Mouse (Mus musculus): ENCODE data around the gene Bud13. TPM values are rescaled to one million over a fixed set of nuclear protein-coding genes. Genes with fewer than 3 reads are reported as not detected.

The Bud13 gene
- polyA plus RNA-seq (2014; fragmentation: Nextera tagmentation; extraction: Ambion mirVana): 26.4 and 28.5 TPM in 2 replicates

DNA sequence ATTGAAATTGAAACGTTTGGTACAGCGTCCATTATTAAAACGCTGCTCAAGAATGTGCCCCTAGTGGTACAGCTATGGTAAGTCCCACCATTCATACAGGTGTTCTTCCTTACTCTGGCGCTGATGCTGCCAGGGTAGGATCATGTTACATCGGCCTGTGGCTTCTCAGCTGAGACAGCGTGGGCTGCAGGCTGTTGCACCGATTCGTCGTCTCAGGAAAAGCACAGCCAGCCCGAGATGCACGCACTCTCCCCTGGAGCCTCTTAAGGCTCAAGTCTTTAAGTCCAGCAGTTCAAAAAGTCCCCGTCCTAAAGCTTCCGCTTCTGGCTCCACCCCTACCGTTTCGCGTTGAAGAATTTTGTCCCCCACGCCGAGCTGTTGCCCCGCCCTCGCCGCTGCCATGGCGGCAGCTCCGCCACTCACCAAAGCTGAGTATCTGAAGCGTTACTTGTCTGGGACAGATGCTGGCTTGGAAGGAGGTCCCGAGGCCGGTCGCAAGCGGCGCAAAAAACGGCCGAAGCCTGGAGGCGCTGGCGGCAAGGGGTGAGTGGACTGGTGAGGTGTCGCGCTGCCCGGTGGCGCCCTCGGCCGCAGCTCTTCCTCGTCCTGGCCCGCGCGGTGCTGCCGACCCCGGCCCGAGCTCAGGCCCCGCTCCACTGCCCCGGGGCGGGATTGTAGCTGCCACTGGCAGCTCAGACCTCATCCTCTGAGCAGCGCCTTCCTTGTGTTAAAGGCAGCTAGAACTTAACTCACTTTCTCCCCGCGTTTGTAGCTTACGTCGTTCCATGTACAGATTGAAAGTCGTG is at the start of gene Bud13:
Gene Bud13 (plus strand): TSS at position 378 of the 806 bp plus-strand sequence.
- peak; percentile 78 for ATAC-seq (ENCODE audit: insufficient read depth, low FRiP score, low TSS enrichment)
- peak within 1 kb of the TSS; percentile 60; the same call in 1 of the 2 replicates for H3K27ac ChIP-seq (ENCODE audit: low read depth, low read length)
- peak within 1 kb of the TSS; percentile 92 for H3K4me3 ChIP-seq (ENCODE audit: low read depth, low read length)
- peaks cover 6% of the 10 kb centered on the region for H3K4me1 ChIP-seq (ENCODE audit: control insufficient read depth, insufficient read depth, low read length)
- H3K4me2 ChIP-seq (ENCODE audit: low read depth): peak within 1 kb of the TSS; percentile 76
- H3K36me3 ChIP-seq (ENCODE audit: control insufficient read depth, insufficient read depth, low read length): peaks cover 13% of the 10 kb centered on the region
- H3K9me3 ChIP-seq (ENCODE audit: control insufficient read depth, low read length): no peaks in the 10 kb centered on the region
- peak; percentile 92 for DNase-seq (ENCODE audit: low spot score)
- WGBS: under 1% methylated on average over 55 of the region's 55 CpGs
- no peaks in the 10 kb centered on the region for H3K27me3 ChIP-seq (ENCODE audit: control insufficient read depth, insufficient read depth, low read length)
- H3K9ac ChIP-seq (ENCODE audit: low read length): peak within 1 kb of the TSS; percentile 90

DNA sequence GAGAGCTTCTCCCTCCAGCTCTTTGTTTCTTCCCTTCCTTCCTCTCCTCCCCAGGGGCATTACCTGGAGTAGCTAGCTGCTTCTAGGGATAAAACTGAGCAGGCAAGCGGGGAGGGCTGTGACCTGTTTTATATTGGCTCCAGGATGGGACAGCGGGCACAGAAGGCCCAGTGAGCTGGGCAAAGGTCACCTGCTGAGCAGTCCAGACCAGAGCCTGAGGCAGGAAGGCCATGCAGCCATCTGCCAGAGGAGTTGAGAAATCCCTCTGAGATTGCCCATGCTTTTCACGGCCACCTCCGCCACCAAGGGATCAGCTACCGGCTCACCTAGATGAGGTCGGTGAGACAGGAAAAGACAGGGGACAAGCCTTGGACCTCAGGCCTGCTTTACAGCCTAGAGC is 47.6 kb upstream of the Bud13 start:
- H3K27ac ChIP-seq (ENCODE audit: low read depth, low read length): no peak overlapping the region
- WGBS: 89% methylated on average over 6 of the region's 6 CpGs
- H3K9me3 ChIP-seq (ENCODE audit: control insufficient read depth, low read length): no peaks in the 10 kb centered on the region
- H3K36me3 ChIP-seq (ENCODE audit: control insufficient read depth, insufficient read depth, low read length): no peaks in the 10 kb centered on the region
- H3K27me3 ChIP-seq (ENCODE audit: control insufficient read depth, insufficient read depth, low read length): no peaks in the 10 kb centered on the region
- no peak overlapping the region for H3K4me2 ChIP-seq (ENCODE audit: low read depth)
- DNase-seq (ENCODE audit: low spot score) (no peak), ATAC-seq (ENCODE audit: insufficient read depth, low FRiP score, low TSS enrichment) (no peak)
- no peak overlapping the region for H3K4me3 ChIP-seq (ENCODE audit: low read depth, low read length)
- no peak overlapping the region for H3K9ac ChIP-seq (ENCODE audit: low read length)
- H3K4me1 ChIP-seq (ENCODE audit: control insufficient read depth, insufficient read depth, low read length): no peaks in the 10 kb centered on the region

DNA sequence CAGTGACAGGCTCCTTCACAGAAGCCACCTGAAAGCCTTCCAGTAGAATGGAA is 47.4 kb upstream of the Bud13 start, which contains the start of gene Apoc3:
Gene Apoc3 (minus strand): TSS at position 41 of the 53 bp plus-strand sequence.
- Histone ChIP-seq H3K27ac (ENCODE audit: low read depth, low read length) (no peak within 1 kb of the TSS), H3K4me3 (ENCODE audit: low read depth, low read length) (no peak within 1 kb of the TSS), H3K9ac (ENCODE audit: low read length) (no peak within 1 kb of the TSS), H3K4me2 (ENCODE audit: low read depth) (no peak within 1 kb of the TSS), H3K27me3 (ENCODE audit: control insufficient read depth, insufficient read depth, low read length) (no peaks in the 10 kb centered on the region), H3K4me1 (ENCODE audit: control insufficient read depth, insufficient read depth, low read length) (no peaks in the 10 kb centered on the region), H3K9me3 (ENCODE audit: control insufficient read depth, low read length) (no peaks in the 10 kb centered on the region), H3K36me3 (ENCODE audit: control insufficient read depth, insufficient read depth, low read length) (no peaks in the 10 kb centered on the region)
- no peak for ATAC-seq (ENCODE audit: insufficient read depth, low FRiP score, low TSS enrichment)
- DNase-seq (ENCODE audit: low spot score): no peak

DNA sequence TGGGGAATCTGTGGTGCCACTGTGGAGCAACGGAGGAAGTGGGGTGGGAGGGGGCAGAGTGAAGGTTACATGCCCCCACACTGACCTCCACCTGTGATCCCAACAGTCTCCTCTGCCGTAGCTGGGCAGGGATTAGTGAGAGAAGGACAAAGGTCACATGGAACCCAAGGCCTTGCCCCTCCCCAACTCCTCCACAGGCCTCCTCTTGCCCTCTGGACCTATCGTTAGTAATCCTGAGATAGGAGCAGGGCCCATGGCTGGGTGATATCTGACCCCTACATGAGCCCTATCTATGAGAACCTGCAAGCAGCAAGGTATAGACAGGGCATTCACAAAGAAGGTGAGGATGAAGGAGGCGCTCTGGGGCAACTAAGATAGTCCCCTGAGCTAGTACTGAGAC is 47.2 kb upstream of the Bud13 start:
- Histone ChIP-seq H3K4me2 (ENCODE audit: low read depth) (no peak overlapping the region), H3K27ac (ENCODE audit: low read depth, low read length) (no peak overlapping the region), H3K27me3 (ENCODE audit: control insufficient read depth, insufficient read depth, low read length) (no peaks in the 10 kb centered on the region), H3K9ac (ENCODE audit: low read length) (no peak overlapping the region), H3K9me3 (ENCODE audit: control insufficient read depth, low read length) (no peaks in the 10 kb centered on the region), H3K4me1 (ENCODE audit: control insufficient read depth, insufficient read depth, low read length) (no peaks in the 10 kb centered on the region), H3K36me3 (ENCODE audit: control insufficient read depth, insufficient read depth, low read length) (no peaks in the 10 kb centered on the region), H3K4me3 (ENCODE audit: low read depth, low read length) (no peak overlapping the region)
- ATAC-seq (ENCODE audit: insufficient read depth, low FRiP score, low TSS enrichment) (no peak), DNase-seq (ENCODE audit: low spot score) (no peak)
- 65% methylated on average over 4 of the region's 4 CpGs for WGBS

DNA sequence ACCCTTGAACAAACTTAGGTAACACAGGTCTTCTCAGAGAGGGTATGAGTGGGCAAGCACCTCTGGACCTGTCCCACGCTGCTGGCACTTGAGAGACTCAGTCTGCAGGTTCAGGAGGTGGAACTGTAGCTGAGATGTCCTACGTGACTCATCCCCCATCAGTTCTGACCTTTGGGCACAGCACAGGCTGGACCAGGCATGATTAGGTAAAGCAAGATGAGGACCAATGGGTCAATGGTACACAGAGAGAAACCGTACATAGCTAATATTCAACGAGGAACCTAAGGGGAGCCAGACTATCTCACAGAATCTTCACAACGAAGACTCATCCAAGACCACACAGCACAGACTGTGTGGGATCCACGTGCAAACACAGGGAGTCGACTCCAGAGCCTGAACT is 44.0 kb upstream of the Bud13 start:
- H3K9me3 ChIP-seq (ENCODE audit: control insufficient read depth, low read length): no peaks in the 10 kb centered on the region
- WGBS: 91% methylated on average over 7 of the region's 7 CpGs
- ATAC-seq (ENCODE audit: insufficient read depth, low FRiP score, low TSS enrichment): no peak

DNA sequence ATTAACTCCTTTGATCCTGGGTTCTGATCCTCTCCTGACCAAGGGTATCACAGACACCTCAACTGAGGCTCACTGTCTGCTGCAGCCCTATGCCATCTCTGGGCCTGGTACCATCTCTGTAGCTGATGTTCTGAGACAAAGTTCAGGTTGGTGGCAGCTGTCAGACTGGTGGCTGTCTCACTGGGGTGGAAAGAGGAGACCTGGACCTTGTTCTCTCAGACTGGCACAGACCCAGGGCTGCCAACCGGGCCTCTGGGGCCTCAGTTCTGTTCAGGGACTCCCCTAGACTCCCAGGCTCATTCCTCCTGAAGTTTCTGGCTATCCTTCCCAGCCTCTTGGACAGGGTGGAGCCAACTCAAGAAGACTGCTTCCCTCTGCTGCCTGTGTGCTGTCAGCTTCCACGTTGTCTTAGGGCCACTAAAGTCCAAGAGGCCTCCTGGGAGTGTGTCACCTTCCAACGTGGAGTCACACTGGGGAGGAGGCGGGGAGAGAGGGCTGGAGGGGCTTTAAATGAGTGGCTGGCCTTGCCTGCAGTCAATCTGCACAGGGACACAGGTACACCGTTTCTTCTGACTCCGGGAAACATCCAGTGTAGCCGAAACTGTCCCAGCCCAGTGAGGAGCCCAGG is 42.2 kb upstream of the Bud13 start, which contains the start of gene Apoa4:
Gene Apoa4 (plus strand): TSS at position 171 of the 628 bp plus-strand sequence.
- Histone ChIP-seq H3K4me3 (ENCODE audit: low read depth, low read length) (no peak within 1 kb of the TSS), H3K27me3 (ENCODE audit: control insufficient read depth, insufficient read depth, low read length) (no peaks in the 10 kb centered on the region), H3K36me3 (ENCODE audit: control insufficient read depth, insufficient read depth, low read length) (no peaks in the 10 kb centered on the region), H3K27ac (ENCODE audit: low read depth, low read length) (no peak within 1 kb of the TSS), H3K4me1 (ENCODE audit: control insufficient read depth, insufficient read depth, low read length) (no peaks in the 10 kb centered on the region), H3K9ac (ENCODE audit: low read length) (no peak within 1 kb of the TSS), H3K9me3 (ENCODE audit: control insufficient read depth, low read length) (no peaks in the 10 kb centered on the region), H3K4me2 (ENCODE audit: low read depth) (no peak within 1 kb of the TSS)
- WGBS: 71% methylated on average over 7 of the region's 7 CpGs
- no peak for ATAC-seq (ENCODE audit: insufficient read depth, low FRiP score, low TSS enrichment)
- DNase-seq (ENCODE audit: low spot score): no peak

More for the DNA sequence above, 44.0 kb upstream of the Bud13 start:
- H3K4me1 ChIP-seq (ENCODE audit: control insufficient read depth, insufficient read depth, low read length): no peaks in the 10 kb centered on the region
- no peak overlapping the region for H3K4me2 ChIP-seq (ENCODE audit: low read depth)
- H3K27me3 ChIP-seq (ENCODE audit: control insufficient read depth, insufficient read depth, low read length): no peaks in the 10 kb centered on the region
- no peaks in the 10 kb centered on the region for H3K36me3 ChIP-seq (ENCODE audit: control insufficient read depth, insufficient read depth, low read length)
- no peak overlapping the region for H3K4me3 ChIP-seq (ENCODE audit: low read depth, low read length)
- no peak for DNase-seq (ENCODE audit: low spot score)
- H3K9ac ChIP-seq (ENCODE audit: low read length): no peak overlapping the region
- no peak overlapping the region for H3K27ac ChIP-seq (ENCODE audit: low read depth, low read length)

DNA sequence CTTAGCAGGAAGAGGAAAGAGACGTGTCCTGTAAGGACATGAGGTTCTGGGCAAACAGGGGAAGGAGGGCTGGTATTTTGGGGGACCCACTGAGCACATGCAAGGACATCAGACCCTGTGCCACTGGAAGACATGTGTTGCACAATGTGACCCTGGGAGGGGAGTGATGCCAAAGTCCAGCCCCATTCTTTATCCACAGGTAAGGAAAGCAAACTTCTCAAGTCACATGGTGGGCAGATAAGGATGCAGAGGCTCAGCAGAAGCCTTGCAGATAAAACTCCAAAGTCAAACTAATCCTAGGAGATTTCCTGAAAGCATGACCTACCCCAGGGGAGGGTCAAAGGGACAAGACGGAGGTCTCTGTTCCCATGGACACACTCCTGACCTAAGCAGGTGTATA is 41.0 kb upstream of the Bud13 start:
- Histone ChIP-seq H3K9ac (ENCODE audit: low read length) (no peak overlapping the region), H3K4me1 (ENCODE audit: control insufficient read depth, insufficient read depth, low read length) (no peaks in the 10 kb centered on the region), H3K27me3 (ENCODE audit: control insufficient read depth, insufficient read depth, low read length) (no peaks in the 10 kb centered on the region), H3K27ac (ENCODE audit: low read depth, low read length) (no peak overlapping the region), H3K9me3 (ENCODE audit: control insufficient read depth, low read length) (no peaks in the 10 kb centered on the region), H3K36me3 (ENCODE audit: control insufficient read depth, insufficient read depth, low read length) (no peaks in the 10 kb centered on the region), H3K4me2 (ENCODE audit: low read depth) (no peak overlapping the region), H3K4me3 (ENCODE audit: low read depth, low read length) (no peak overlapping the region)
- no peak for ATAC-seq (ENCODE audit: insufficient read depth, low FRiP score, low TSS enrichment)
- 82% methylated on average over 2 of the region's 2 CpGs for WGBS
- no peak for DNase-seq (ENCODE audit: low spot score)

- 72% methylated on average over 4 of the region's 4 CpGs for WGBS
- H3K27ac ChIP-seq (ENCODE audit: low read depth, low read length): no peak overlapping the region
- DNase-seq (ENCODE audit: low spot score) (no peak), ATAC-seq (ENCODE audit: insufficient read depth, low FRiP score, low TSS enrichment) (no peak)
- no peaks in the 10 kb centered on the region for H3K27me3 ChIP-seq (ENCODE audit: control insufficient read depth, insufficient read depth, low read length)
- H3K4me2 ChIP-seq (ENCODE audit: low read depth): no peak overlapping the region
- no peak overlapping the region for H3K4me3 ChIP-seq (ENCODE audit: low read depth, low read length)
- H3K4me1 ChIP-seq (ENCODE audit: control insufficient read depth, insufficient read depth, low read length): no peaks in the 10 kb centered on the region
- H3K9me3 ChIP-seq (ENCODE audit: control insufficient read depth, low read length): no peaks in the 10 kb centered on the region
- no peaks in the 10 kb centered on the region for H3K36me3 ChIP-seq (ENCODE audit: control insufficient read depth, insufficient read depth, low read length)
- H3K9ac ChIP-seq (ENCODE audit: low read length): no peak overlapping the region
Measured at GRCm38 (mm10) chr9:46243122-46243521, 39.7 kb upstream of the Bud13 start.

- H3K9me3 ChIP-seq (ENCODE audit: control insufficient read depth, low read length): no peaks in the 10 kb centered on the region
- DNase-seq (ENCODE audit: low spot score): no peak
- no peaks in the 10 kb centered on the region for H3K27me3 ChIP-seq (ENCODE audit: control insufficient read depth, insufficient read depth, low read length)
- H3K9ac ChIP-seq (ENCODE audit: low read length): no peak overlapping the region
- H3K4me2 ChIP-seq (ENCODE audit: low read depth): no peak overlapping the region
- no peaks in the 10 kb centered on the region for H3K36me3 ChIP-seq (ENCODE audit: control insufficient read depth, insufficient read depth, low read length)
- H3K4me3 ChIP-seq (ENCODE audit: low read depth, low read length): no peak overlapping the region
- no peaks in the 10 kb centered on the region for H3K4me1 ChIP-seq (ENCODE audit: control insufficient read depth, insufficient read depth, low read length)
- WGBS: 64% methylated on average over 8 of the region's 8 CpGs
- no peak overlapping the region for H3K27ac ChIP-seq (ENCODE audit: low read depth, low read length)
- no peak for ATAC-seq (ENCODE audit: insufficient read depth, low FRiP score, low TSS enrichment)
Measured at GRCm38 (mm10) chr9:46243584-46243983, 39.2 kb upstream of the Bud13 start.
